ENCODE assay signal across 13 mouse cellular contexts in genomic region chr4:10351876-10352627, GRCm38 (mm10).
DNase-seq lines count a peak whose midpoint lies in the region; ATAC-seq and TF ChIP-seq lines count a peak whose summit lies in the region.
"Had no signal": no experiment of that assay in that cellular context is flagged by ENCODE, and none has a peak within 500 bp of the region (broad histone marks: within the 10 kb centered on the region; RNA-seq: fewer than 3 reads in every experiment).

No protein-coding gene starts in this region.

- TF ChIP-seq POLR2A in CH12.LX (IDR thresholded peaks at IDR 0.05; ENCODE audit: low read depth, low read length), result no peak

- H3K79me2 ChIP-seq in CH12.LX (replicated peaks; ENCODE audit: control insufficient read depth, extremely low read depth, insufficient read depth, poor library complexity, severe bottlenecking), result no peaks in the 10 kb centered on the region

- no peaks in the 10 kb centered on the region for H3K9me3 ChIP-seq in embryonic facial prominence, embryonic 14.5 days (ENCODE audit: control insufficient read depth, low read length)
- H3K9me3 ChIP-seq in embryonic facial prominence, embryonic 10.5 days, result no peaks in the 10 kb centered on the region
- H3K9me3 ChIP-seq in CH12.LX (replicated peaks; ENCODE audit: low read length), result no peaks in the 10 kb centered on the region
- H3K9me3 ChIP-seq: stomach, embryonic 15.5 days had no signal

- H3K27ac ChIP-seq in embryonic facial prominence, embryonic 14.5 days (replicated peaks; ENCODE audit: low read depth, low read length), result no peak overlapping the region
- no peak overlapping the region for H3K27ac ChIP-seq in embryonic facial prominence, embryonic 10.5 days (replicated peaks)
- H3K27ac ChIP-seq in CH12.LX (ENCODE audit: insufficient read depth, low read depth), result peak overlapping the region; percentile 4; the same call in 1 of the 2 replicates
- no peak overlapping the region for H3K27ac ChIP-seq in layer of hippocampus, adult 2 months
- H3K27ac ChIP-seq: stomach, embryonic 15.5 days had no signal

- H3K36me3 ChIP-seq in embryonic facial prominence, embryonic 14.5 days (ENCODE audit: control insufficient read depth, insufficient read depth, low read length), result no peaks in the 10 kb centered on the region
- H3K36me3 ChIP-seq in embryonic facial prominence, embryonic 10.5 days (replicated peaks), result no peaks in the 10 kb centered on the region
- no peaks in the 10 kb centered on the region for H3K36me3 ChIP-seq in CH12.LX (replicated peaks in 1 of 2; ENCODE audit: control insufficient read depth in 1 of 2, insufficient read depth in 1 of 2, low read length in 1 of 2)
- H3K36me3 ChIP-seq: stomach, embryonic 15.5 days had no signal

- in situ Hi-C loops in CH12.LX (cut with MboI; ENCODE audit: low pct_ligation_motif_present, low pct_unique_long_range_greater_than_20kb, low sequenced_read_pairs), result no loop called here

- H3K4me3 ChIP-seq in embryonic facial prominence, embryonic 14.5 days (ENCODE audit: low read depth, low read length), result no peak overlapping the region
- no peak overlapping the region for H3K4me3 ChIP-seq in embryonic facial prominence, embryonic 10.5 days
- no peak overlapping the region for H3K4me3 ChIP-seq in CH12.LX (replicated peaks in 1 of 3; ENCODE audit: low read depth in 2 of 3, low read length in 2 of 3, poor library complexity in 1 of 3)
- no peak overlapping the region for H3K4me3 ChIP-seq in layer of hippocampus, adult 2 months
- H3K4me3 ChIP-seq: stomach, embryonic 15.5 days had no signal

- no peak for TF ChIP-seq CTCF in CH12.LX (conservative IDR thresholded peaks at IDR 0.05 in 1 of 2, IDR thresholded peaks at IDR 0.05 in 1 of 2; ENCODE audit: low read depth in 2 of 2, low read length in 2 of 2)
- TF ChIP-seq CTCF in layer of hippocampus, adult 2 months (conservative IDR thresholded peaks at IDR 0.05), result no peak

- ATAC-seq in embryonic facial prominence, embryonic 14.5 days (ENCODE audit: low read depth), result no peak
- ATAC-seq: midbrain, embryonic 16.5 days had no signal

- H3K4me2 ChIP-seq in embryonic facial prominence, embryonic 14.5 days (ENCODE audit: low read depth, low read length), result no peak overlapping the region
- H3K4me2 ChIP-seq in CH12.LX (ENCODE audit: insufficient read depth, low read depth, poor library complexity, severe bottlenecking), result no peak overlapping the region
- H3K4me2 ChIP-seq: stomach, embryonic 15.5 days had no signal

- intact Hi-C loops in heart, postnatal 36 days (cut with DNase I), result no loop called here

- H3K27me3 ChIP-seq in embryonic facial prominence, embryonic 14.5 days (replicated peaks; ENCODE audit: control insufficient read depth, insufficient read depth, low read length), result no peaks in the 10 kb centered on the region
- no peaks in the 10 kb centered on the region for H3K27me3 ChIP-seq in embryonic facial prominence, embryonic 10.5 days (replicated peaks; ENCODE audit: low read depth, poor library complexity, severe bottlenecking)
- no peaks in the 10 kb centered on the region for H3K27me3 ChIP-seq in CH12.LX (replicated peaks)
- H3K27me3 ChIP-seq: stomach, embryonic 15.5 days had no signal

- DNase-seq in embryonic facial prominence, embryonic 14.5 days (ENCODE audit: low spot score), result peak; percentile 4
- no peak for DNase-seq in embryonic facial prominence, embryonic 10.5 days (ENCODE audit: low spot score)
- DNase-seq in CH12.LX (ENCODE audit: extremely low read depth), result no peak
- DNase-seq in layer of hippocampus, adult 2 months (ENCODE audit: low spot score in 2 of 2), result peak; percentile 17 to 61
- peak; percentile 63 for DNase-seq in right cerebral cortex, adult 18-20 months
- no peak for DNase-seq in embryo, embryonic 10.5 days (ENCODE audit: low spot score)
- no peak for DNase-seq in kidney, postnatal 36 days
- no peak for DNase-seq in heart, postnatal 36 days
- DNase-seq: adrenal gland, adult 8-10 months; cerebellum, adult 11-12 months; gastrocnemius, postnatal 36 days had no signal

- dilution Hi-C loops in CH12.LX (cut with MboI; ENCODE audit: extremely low pct_ligation_motif_present, extremely low pct_unique_long_range_greater_than_20kb, low sequenced_read_pairs), result no loop called here

- H3K4me1 ChIP-seq in embryonic facial prominence, embryonic 14.5 days (ENCODE audit: control insufficient read depth, insufficient read depth, low read length), result no peaks in the 10 kb centered on the region
- no peaks in the 10 kb centered on the region for H3K4me1 ChIP-seq in embryonic facial prominence, embryonic 10.5 days
- H3K4me1 ChIP-seq in CH12.LX (ENCODE audit: control insufficient read depth in 1 of 2, insufficient read depth in 2 of 2), result peaks cover 6 to 31% of the 10 kb centered on the region in 2 experiments
- H3K4me1 ChIP-seq: stomach, embryonic 15.5 days had no signal

- no peak overlapping the region for H3K9ac ChIP-seq in embryonic facial prominence, embryonic 14.5 days (ENCODE audit: low read depth, low read length)
- H3K9ac ChIP-seq in CH12.LX (ENCODE audit: insufficient read depth, low read depth), result no peak overlapping the region
- H3K9ac ChIP-seq: stomach, embryonic 15.5 days had no signal

- TF ChIP-seq EP300 in CH12.LX (IDR thresholded peaks at IDR 0.05; ENCODE audit: low read length), result peak; percentile 46; the same call in 1 of the 2 replicates

- 70% methylated on average over 4 of the region's 4 CpGs for WGBS in embryonic facial prominence, embryonic 14.5 days
- WGBS in embryonic facial prominence, embryonic 10.5 days, result 86% methylated on average over 4 of the region's 4 CpGs

- TF ChIP-seq RAD21 in CH12.LX (IDR thresholded peaks at IDR 0.05; ENCODE audit: low read depth, low read length), result no peak; the same call in 1 of the 2 replicates

TF ChIP-seq in CH12.LX, 34 proteins besides CTCF, POLR2A, EP300 and RAD21:
- TF ChIP-seq ZNF384 (IDR thresholded peaks at IDR 0.05; ENCODE audit: low read depth, low read length) (peak; percentile 90), SMC3 (IDR thresholded peaks at IDR 0.05; ENCODE audit: low read depth, low read length) (no peak), MEF2A (IDR thresholded peaks at IDR 0.05; ENCODE audit: borderline replicate concordance, low read depth, low read length) (peak; percentile 72; the same call in 1 of the 2 replicates), TBP (conservative IDR thresholded peaks at IDR 0.05; ENCODE audit: low read depth, low read length) (0 out of 2 replicates have a peak, but pooled peaks have one; percentile 19), IRF4 (IDR thresholded peaks at IDR 0.05; ENCODE audit: low read depth, low read length) (peak; percentile 69)

Comparison
In these comparisons a context has a peak if more than half of its experiments do, and no peak if none do; other contexts are left out.
1. DNase-seq: peak in embryonic facial prominence, embryonic 14.5 days (single experiment), layer of hippocampus, adult 2 months (2 of 2) and right cerebral cortex, adult 18-20 months (single experiment); none in embryonic facial prominence, embryonic 10.5 days (single experiment), CH12.LX (single experiment), embryo, embryonic 10.5 days (single experiment), kidney, postnatal 36 days (0 of 2) and heart, postnatal 36 days (0 of 2).